Mouse (Mus musculus) splenic B cell, adult 2 months (primary cell): ENCODE measurements around the gene Prpsap1.
"Not testable (repeated sequence)": the region's sequence is repeated elsewhere in the genome, so short reads cannot be mapped to it uniquely, and the experiment has no call there.

ENCODE experiments used
- DNase-seq: peaks from one replicate; pipeline ENCODE4 v3.0.0-alpha.2; 2011; ENCODE audit warnings: low read depth, low spot score
- H3K27me3 ChIP-seq: 2 replicates; pipeline ENCODE4 v1.6.1; 2012; ENCODE audit warnings: mild to moderate bottlenecking, low read length, moderate library complexity, mixed read lengths; ENCODE audit not compliant: control insufficient read depth, poor library complexity, insufficient read depth, severe bottlenecking
- H3K36me3 ChIP-seq: 2 replicates; pipeline ENCODE4 v1.6.1; 2012; ENCODE audit warnings: mild to moderate bottlenecking, low read length, moderate library complexity, mixed read lengths; ENCODE audit not compliant: control insufficient read depth, poor library complexity, insufficient read depth, severe bottlenecking

Prpsap1 gene

GRCm38 (mm10) chr11:116504516-116504915 lies 10.5 kb upstream of the Prpsap1 start:
- Histone ChIP-seq H3K27me3 (no peaks in the 10 kb centered on the region), H3K36me3 (no peaks in the 10 kb centered on the region)
- DNase-seq: no peak

- peak; percentile 56 for DNase-seq
- Histone ChIP-seq H3K36me3 (no peaks in the 10 kb centered on the region), H3K27me3 (no peaks in the 10 kb centered on the region)
Measured at GRCm38 (mm10) chr11:116501005-116501746, 7.2 kb upstream of the Prpsap1 start.

GRCm38 (mm10) chr11:116499018-116499417 lies 5.0 kb upstream of the Prpsap1 start:
- Histone ChIP-seq H3K27me3 (no peaks in the 10 kb centered on the region), H3K36me3 (no peaks in the 10 kb centered on the region)
- DNase-seq: no peak

GRCm38 (mm10) chr11:116498596-116498995 lies 4.6 kb upstream of the Prpsap1 start:
- Histone ChIP-seq H3K27me3 (no peaks in the 10 kb centered on the region), H3K36me3 (no peaks in the 10 kb centered on the region)
- DNase-seq: no peak

GRCm38 (mm10) chr11:116497313-116497712 lies 3.3 kb upstream of the Prpsap1 start:
- Histone ChIP-seq H3K36me3 (no peaks in the 10 kb centered on the region), H3K27me3 (no peaks in the 10 kb centered on the region)
- no peak for DNase-seq

- Histone ChIP-seq H3K36me3 (no peaks in the 10 kb centered on the region), H3K27me3 (no peaks in the 10 kb centered on the region)
- no peak for DNase-seq
Measured at GRCm38 (mm10) chr11:116494474-116495174, 622 bp upstream of the Prpsap1 start.

GRCm38 (mm10) chr11:116493191-116493590 lies 811 bp downstream of the Prpsap1 start:
- Histone ChIP-seq H3K27me3 (no peaks in the 10 kb centered on the region), H3K36me3 (no peaks in the 10 kb centered on the region)
- no peak for DNase-seq

GRCm38 (mm10) chr11:116492507-116492906 lies 1.5 kb downstream of the Prpsap1 start:
- H3K36me3 ChIP-seq, DNase-seq, H3K27me3 ChIP-seq: not testable (repeated sequence)

GRCm38 (mm10) chr11:116491338-116491737 lies 2.7 kb downstream of the Prpsap1 start:
- no peak for DNase-seq
- no peaks in the 10 kb centered on the region; the same call in 1 of the 2 replicates for H3K36me3 ChIP-seq
- no peaks in the 10 kb centered on the region for H3K27me3 ChIP-seq

GRCm38 (mm10) chr11:116490232-116491107 lies 3.5 kb downstream of the Prpsap1 start:
- H3K36me3 ChIP-seq: peaks cover 7% of the 10 kb centered on the region; the same call in 1 of the 2 replicates
- peak; percentile 93 for DNase-seq
- no peaks in the 10 kb centered on the region for H3K27me3 ChIP-seq

- H3K36me3 ChIP-seq: peaks cover 11% of the 10 kb centered on the region; the same call in 1 of the 2 replicates
- H3K27me3 ChIP-seq: no peaks in the 10 kb centered on the region
- DNase-seq: peak; percentile 18
Measured at GRCm38 (mm10) chr11:116489771-116490231, 4.2 kb downstream of the Prpsap1 start.

GRCm38 (mm10) chr11:116488693-116489375 lies 5.2 kb downstream of the Prpsap1 start:
- peaks cover 11% of the 10 kb centered on the region; the same call in 1 of the 2 replicates for H3K36me3 ChIP-seq
- DNase-seq: peak; percentile 58
- no peaks in the 10 kb centered on the region for H3K27me3 ChIP-seq

GRCm38 (mm10) chr11:116488207-116488606 lies 5.8 kb downstream of the Prpsap1 start:
- H3K27me3 ChIP-seq: no peaks in the 10 kb centered on the region
- no peak for DNase-seq
- peaks cover 11% of the 10 kb centered on the region; the same call in 1 of the 2 replicates for H3K36me3 ChIP-seq

- H3K27me3 ChIP-seq: no peaks in the 10 kb centered on the region
- H3K36me3 ChIP-seq: peaks cover 12% of the 10 kb centered on the region
- no peak for DNase-seq
Measured at GRCm38 (mm10) chr11:116484261-116484660, 9.7 kb downstream of the Prpsap1 start.
